Mouse (Mus musculus) WW6 (cell line): ENCODE data around the gene Nav2.

Experiments used
- DNase-seq: peaks from one replicate; pipeline ENCODE4 v3.0.0-alpha.2; 2013; ENCODE audit warnings: low read depth, low spot score

The Nav2 gene

DNA sequence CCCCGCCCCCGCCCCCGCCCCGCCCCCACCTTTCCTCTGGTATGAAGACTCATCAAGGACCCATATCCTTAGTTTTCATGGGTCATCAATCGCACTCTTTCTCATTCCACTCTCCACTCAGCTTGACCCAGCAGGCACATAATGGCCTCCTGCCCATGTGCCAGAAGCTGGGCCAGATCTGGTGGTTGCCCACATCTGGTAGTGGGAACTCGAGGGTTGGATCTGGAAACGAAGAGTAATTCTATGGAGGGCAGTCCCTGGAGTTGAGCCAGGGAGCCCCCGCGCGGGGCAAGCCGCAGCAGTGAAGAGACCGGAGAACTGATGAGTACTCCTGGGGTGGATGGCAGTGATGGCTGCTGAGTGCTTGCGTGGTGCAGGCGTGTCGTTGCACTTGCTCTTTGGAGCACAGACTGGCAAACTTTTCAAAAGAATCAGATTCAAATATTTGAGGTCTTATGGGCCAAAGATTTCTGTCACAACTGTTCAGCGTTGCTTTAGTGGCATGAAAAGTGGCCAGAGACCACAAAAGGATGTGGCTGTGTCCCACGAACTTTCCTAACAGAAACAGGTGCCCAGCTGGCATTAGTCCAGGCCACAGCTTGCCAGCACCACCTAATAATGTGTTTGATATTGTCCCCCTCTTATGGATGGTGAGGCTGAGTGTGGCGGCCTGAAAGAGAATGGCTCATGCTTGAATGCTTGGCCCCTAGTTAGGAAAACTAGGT is 449.1 kb downstream of the Nav2 start:
- DNase-seq, result no peak

DNA sequence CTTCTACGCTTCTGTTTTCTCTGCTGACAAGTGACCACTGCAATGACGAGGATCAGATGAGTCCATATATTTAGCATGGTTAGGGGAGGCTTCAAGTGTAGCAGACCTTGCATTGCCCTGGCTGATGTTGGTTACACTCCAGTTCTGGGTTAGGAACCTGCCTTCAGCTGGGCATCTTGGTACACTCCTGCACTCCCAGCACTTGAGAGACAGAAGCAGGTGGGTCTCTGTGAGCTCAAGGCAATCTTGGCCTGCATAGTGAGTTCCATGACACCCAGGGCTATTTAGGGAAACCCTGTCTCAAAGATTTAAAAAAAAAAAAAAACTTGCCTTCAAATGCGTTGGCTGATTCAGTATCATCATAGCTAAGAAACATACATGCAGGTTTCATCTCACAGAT is 450.6 kb downstream of the Nav2 start:
- DNase-seq, result no peak

GRCm38 (mm10) chr7:49360597-49360996 is 452.1 kb downstream of the Nav2 start:
- no peak for DNase-seq

GRCm38 (mm10) chr7:49361465-49362090 is 453.1 kb downstream of the Nav2 start:
- no peak for DNase-seq

- no peak for DNase-seq
These were observed 456.1 kb downstream of the Nav2 start for GRCm38 (mm10) chr7:49364486-49365162.

DNA sequence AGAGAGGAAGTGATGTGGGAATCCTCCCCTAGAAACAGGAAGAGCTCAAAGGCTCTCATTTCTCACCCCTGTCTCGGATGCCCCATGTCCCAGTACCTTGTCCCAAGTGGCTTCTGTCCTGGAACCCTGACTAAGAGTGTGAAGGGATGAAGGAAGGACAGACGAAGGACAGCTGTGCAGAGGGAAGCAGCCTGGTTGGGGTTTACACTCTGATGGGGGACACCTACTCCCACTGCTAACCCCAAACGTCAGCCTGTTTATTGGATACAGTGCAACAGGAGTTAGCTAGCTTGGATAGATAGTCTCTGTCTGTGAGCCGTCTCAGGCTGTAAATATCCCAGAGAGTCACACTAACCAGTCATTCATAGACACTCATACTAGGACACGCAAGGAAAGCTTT is 460.1 kb downstream of the Nav2 start:
- no peak for DNase-seq

GRCm38 (mm10) chr7:49369006-49369405 is 460.5 kb downstream of the Nav2 start:
- DNase-seq, result no peak

- DNase-seq, result no peak
These were observed 461.4 kb downstream of the Nav2 start for GRCm38 (mm10) chr7:49369809-49370473.

DNA sequence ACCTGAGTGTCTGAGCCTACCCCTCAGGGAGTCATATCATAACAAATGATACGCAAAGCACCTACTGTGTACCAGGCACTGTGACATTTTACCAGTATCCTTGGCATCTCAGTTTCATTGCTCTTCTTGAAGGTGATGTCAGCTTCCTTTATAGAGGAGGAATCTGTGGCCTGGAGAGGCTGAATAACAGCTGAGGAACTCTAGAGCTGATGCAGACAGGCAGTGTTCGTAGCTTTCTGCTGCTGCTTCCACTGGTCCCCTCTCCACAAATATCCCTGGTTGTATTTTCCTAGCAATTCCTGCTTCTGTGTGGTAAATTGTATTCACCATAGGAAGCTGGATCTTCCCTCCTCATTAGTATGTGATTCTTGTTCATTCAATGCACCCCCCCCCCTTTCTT is 462.8 kb downstream of the Nav2 start:
- DNase-seq, result no peak

GRCm38 (mm10) chr7:49371972-49372371 is 463.5 kb downstream of the Nav2 start:
- DNase-seq, result no peak

GRCm38 (mm10) chr7:49373173-49373572 is 464.7 kb downstream of the Nav2 start:
- no peak for DNase-seq

- DNase-seq, result no peak
These were observed 465.1 kb downstream of the Nav2 start for GRCm38 (mm10) chr7:49373661-49374060.

DNA sequence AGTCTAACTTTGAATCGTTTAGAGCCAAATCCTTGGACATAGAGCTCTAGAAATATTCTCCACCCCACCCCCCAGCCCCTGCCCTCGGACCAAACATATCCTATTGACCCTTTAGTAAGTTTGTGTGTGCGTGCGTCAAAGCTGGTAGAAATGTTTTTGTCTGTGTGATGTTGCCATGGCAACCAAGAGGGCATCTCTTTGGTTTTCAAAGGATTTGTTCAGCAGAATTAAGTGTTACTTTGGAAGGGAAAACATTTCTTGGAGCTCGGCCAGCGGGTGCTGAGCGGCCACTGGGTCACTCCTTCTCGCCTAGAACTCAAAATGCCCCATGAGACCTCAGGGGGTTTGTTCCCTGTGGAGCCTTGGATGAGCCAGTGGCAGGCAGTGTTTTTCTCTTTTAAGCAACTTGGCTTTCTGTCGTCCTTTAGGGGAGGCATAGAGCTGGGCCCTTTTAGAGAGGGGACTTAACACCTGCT is 467.0 kb downstream of the Nav2 start:
- no peak for DNase-seq

GRCm38 (mm10) chr7:49378608-49379007 is 470.1 kb downstream of the Nav2 start:
- DNase-seq, result no peak

GRCm38 (mm10) chr7:49380940-49381339 is 472.4 kb downstream of the Nav2 start:
- no peak for DNase-seq

DNA sequence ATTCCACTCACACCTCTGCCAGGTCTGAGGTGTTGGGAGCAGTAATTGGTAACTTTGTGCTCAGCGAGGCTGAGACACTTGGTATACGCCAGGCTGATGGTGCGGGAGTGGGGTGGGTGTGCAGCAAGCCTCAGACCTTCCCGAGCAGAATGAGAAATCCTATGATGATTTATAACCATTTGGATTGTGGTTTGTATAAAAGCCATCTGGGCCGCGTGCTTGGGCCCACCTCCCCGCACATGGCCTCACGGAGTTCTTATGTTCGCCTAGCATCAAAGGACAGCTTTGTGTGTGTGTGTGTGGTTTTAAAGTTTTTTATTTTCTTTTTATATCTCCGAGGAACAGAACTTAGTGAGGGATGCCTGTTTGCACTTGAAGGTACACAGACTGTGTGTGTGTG is 474.4 kb downstream of the Nav2 start:
- no peak for DNase-seq

DNA sequence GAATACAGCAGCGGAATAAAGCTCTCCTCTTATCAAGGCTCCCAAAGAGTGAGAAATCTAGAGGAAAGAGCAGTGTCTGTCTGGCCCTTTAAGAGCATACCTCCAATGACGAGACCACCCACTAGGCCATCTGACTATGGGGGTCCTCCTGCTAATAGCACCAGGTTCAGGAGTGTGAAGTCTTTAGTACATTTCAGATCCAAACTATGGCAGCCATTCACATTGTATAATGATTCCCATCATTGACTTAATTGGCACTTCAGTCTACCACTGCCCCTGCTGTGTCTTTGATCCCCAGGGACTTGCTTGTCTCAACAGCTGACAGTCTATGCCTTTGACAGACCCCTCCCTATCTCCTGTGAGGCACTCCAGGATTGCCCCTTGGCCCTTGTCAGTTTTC is 479.6 kb downstream of the Nav2 start:
- DNase-seq, result no peak

- no peak for DNase-seq
These were observed 481.8 kb downstream of the Nav2 start for GRCm38 (mm10) chr7:49390312-49390711.

DNA sequence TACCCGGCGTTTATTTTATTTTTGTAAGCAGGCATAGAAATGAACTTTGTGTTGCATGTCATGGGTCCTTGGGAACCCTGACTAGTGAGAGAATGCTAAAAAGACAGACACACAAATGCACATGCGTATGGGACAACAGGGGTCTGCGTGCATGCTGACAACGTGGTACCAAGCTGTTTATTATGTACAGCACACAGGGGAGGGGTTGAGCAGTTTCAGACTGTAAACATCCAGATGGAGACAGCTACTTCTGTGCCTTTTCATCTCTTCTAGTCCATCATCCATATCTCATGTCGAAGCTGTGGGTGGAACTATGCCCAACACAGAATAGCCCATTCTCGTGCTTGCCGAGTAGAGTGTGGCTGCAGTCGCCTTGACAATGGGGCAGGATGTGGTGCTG is 482.3 kb downstream of the Nav2 start:
- no peak for DNase-seq

GRCm38 (mm10) chr7:49392180-49392579 is 483.7 kb downstream of the Nav2 start:
- DNase-seq, result no peak

GRCm38 (mm10) chr7:49392834-49393233 is 484.3 kb downstream of the Nav2 start:
- no peak for DNase-seq

- DNase-seq, result no peak
These were observed 485.3 kb downstream of the Nav2 start for GRCm38 (mm10) chr7:49393857-49394256.
